Mouse (Mus musculus): ENCODE data around the gene Dmrt3.

DNA sequence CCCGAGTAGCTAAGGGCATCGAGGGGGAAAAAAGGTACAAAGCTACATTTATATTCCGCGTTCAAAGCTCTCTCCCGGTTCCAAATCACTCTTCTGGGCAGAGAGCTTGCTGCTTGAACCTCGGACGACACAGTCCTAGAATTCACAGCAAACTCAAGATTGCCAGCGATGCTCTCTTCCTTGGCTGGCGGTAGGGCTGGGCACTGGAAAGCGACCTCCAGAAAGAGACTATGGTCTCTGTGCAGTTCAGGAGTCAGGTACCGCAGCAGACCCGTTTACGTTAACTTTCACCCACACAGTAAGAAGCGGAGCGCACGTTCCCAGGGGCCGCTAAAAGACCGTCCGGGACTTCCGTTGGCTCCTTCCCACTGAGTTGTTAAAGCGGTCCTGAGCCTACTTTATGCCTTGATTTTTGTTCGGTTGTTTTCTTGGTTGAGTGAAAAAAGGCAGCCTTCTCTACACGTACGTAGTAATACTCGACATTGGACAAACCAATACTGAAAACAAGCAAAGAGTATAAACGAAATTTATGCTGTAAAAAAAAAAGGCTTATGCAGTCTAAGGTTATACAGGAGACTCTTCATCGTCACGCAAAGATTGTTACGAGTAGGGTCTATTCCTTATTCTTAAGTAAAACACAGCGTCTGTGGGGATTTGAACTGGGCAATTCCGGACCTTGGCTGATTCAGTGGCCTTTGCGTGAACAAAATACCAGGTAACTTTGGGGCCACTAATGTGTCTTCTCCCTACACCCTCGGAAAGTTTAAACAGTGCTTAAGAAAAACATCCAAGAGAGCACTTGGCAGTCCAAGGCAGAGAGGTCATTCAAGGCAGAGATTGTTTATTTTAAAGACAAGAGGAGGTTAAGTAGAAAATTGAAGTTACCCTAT is 895 bp upstream of the Dmrt3 start:
- no peak for TF ChIP-seq POLR2A (IDR thresholded peaks at IDR 0.05; ENCODE audit: control insufficient read depth, extremely low read depth, insufficient read depth, low read length, poor library complexity)
- no peak for TF ChIP-seq CTCF (IDR thresholded peaks at IDR 0.05; ENCODE audit: borderline replicate concordance, control insufficient read depth, extremely low read depth, insufficient read depth, low read length, poor library complexity)

Data from thymus, adult 2 months (tissue).